Mouse (Mus musculus): ENCODE data around the gene Lrrc1.
"Not testable (repeated sequence)": the region's sequence is repeated elsewhere in the genome, so short reads cannot be mapped to it uniquely, and the experiment has no call there.

Lrrc1 gene

GRCm38 (mm10) chr9:77544354-77545067, at the start of gene Lrrc1:
Gene Lrrc1, minus strand, starts transcription at chr9:77544870.
- DNase-seq (ENCODE audit: low read depth, low spot score): peak; percentile 71

DNA sequence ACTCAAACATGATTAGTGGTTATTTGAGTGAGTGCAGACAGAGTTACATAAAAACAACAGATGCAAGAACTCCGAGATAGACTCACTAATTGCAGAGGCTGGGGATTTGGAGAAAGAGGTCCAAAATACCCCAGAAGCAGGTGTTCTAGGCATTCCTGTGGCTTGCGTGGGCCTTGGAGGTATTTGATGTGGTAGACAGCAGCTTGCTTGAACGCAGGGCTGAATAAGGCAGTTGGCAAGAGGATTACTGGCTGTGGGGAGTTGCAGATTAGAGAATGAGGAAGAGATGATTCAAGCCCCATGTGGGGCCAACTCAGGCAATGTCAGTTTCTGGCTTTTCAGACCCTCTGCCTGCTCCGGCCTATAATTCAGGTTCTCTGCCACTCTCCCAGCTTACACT, 47.8 kb upstream of the Lrrc1 start:
- no peak for DNase-seq (ENCODE audit: low read depth, low spot score)

- DNase-seq (ENCODE audit: low read depth, low spot score): no peak
Measured at GRCm38 (mm10) chr9:77589496-77589895, 44.8 kb upstream of the Lrrc1 start.

GRCm38 (mm10) chr9:77587616-77588015, 42.9 kb upstream of the Lrrc1 start:
- no peak for DNase-seq (ENCODE audit: low read depth, low spot score)

DNA sequence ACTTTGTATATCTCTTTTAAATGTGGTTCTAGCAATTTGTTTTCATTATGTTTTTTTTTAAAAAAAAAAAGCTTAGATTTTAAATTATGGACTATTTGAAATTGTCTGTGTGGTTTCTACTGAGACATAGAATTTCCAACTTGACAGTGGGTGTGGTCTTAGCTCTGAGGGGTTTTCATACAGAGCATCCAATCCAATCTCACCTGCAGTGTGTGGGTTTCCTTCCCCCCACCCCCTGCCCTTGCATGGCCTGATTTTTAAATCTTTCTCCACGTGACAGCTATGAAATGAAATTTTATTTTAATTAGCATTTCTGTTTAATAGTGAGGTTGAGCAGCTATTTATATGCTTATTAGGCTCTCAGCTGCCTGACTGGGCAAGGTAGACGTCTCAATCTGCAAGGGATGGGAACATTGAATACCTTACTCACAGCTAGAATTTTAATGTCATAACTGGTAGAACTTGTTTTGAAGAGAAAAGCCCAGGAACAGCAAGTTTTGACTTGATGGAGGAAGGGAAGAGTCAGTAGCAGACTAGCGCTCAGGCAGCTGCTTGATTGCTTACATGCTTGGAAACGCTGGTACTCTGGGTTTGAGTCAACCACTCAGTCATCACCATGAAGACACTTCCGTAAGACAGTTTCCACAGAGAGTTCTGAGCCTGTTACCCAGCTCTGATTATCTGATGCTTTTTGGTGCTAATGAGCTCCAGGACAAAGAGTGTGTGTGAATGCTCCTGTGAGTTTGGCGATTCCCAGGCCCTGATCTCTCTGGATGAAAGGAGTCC, 42.3 kb upstream of the Lrrc1 start:
- DNase-seq (ENCODE audit: low read depth, low spot score): no peak

DNA sequence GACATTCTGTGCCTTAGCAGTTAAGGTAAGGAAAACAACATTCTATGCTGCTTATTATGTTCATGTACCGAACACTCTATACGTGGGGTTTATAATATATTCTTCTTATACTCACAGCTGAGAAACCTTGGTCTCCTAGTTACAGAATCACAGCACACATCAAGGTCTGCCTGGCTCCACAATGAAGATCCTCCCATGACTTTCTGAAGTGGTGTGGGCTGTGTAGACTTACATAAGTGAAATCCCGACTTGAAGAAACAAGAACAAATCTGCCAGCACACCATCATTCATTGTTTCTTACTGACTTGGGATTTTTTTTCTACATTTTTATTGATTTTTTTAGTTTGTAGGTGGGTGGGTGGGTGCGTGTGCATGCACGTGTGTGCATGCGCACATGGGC, 40.1 kb upstream of the Lrrc1 start:
- no peak for DNase-seq (ENCODE audit: low read depth, low spot score)

GRCm38 (mm10) chr9:77583302-77583701, 38.6 kb upstream of the Lrrc1 start:
- DNase-seq (ENCODE audit: low read depth, low spot score): no peak

DNA sequence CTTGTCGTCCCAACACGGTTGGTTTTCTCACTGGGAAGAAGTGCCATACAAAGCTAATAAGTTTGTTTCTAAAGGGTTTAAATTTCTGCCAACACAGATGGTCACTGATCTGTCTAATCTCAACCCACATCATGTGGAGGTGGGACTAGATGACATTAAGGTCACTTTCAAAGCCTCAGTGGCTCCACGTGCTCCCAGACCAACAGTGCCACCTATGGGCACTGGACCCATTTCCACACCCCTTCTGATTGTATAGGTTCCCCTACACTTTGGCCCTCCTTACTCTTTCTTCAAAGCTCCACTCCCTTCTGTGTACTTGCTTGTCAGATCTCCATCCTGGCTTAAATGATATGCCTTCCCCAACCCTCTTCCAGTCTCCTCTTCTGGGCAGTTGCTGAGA, 35.2 kb upstream of the Lrrc1 start:
- no peak for DNase-seq (ENCODE audit: low read depth, low spot score)

DNA sequence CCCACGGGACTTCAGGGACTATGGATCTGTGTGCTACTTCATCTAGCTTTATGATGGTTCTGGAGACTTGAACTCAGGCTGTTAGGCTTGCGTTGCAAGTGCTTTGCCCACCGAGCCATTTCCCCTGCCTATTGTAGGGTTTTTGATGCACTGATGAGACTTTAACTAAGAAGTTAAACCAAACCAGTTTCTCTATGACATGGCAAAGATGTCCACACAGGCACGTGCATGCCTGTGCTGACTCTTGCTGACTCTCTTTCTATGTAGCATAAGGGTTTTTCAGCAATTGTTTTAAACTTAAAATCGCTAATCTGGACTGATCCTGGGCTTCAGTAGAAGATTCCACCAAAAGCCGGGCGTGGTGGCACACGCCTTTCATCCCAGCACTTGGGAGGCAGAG, 33.3 kb upstream of the Lrrc1 start:
- DNase-seq (ENCODE audit: low read depth, low spot score): no peak

- no peak for DNase-seq (ENCODE audit: low read depth, low spot score)
Measured at GRCm38 (mm10) chr9:77577409-77577808, 32.7 kb upstream of the Lrrc1 start.

DNA sequence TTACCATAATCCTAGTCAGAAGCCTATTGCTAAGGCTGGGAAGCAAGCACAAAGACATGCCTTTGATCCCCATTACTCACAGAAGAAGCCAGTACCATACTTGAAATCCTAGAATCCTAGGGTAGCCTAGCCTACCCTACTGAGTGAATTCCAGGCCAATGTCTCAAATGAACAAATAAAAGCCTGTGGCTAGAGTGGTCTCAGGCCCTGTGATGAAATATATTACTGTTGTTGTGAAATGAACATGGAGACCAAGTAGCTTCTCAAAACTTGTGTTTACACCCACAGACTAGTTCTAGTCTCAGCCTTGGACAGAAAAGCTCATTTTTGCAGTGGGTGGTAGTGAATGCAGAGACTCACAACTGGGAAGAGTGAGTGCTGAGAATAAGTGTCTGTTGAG, 31.6 kb upstream of the Lrrc1 start:
- no peak for DNase-seq (ENCODE audit: low read depth, low spot score)

GRCm38 (mm10) chr9:77574996-77575395, 30.3 kb upstream of the Lrrc1 start:
- DNase-seq (ENCODE audit: low read depth, low spot score): not testable (repeated sequence)

DNA sequence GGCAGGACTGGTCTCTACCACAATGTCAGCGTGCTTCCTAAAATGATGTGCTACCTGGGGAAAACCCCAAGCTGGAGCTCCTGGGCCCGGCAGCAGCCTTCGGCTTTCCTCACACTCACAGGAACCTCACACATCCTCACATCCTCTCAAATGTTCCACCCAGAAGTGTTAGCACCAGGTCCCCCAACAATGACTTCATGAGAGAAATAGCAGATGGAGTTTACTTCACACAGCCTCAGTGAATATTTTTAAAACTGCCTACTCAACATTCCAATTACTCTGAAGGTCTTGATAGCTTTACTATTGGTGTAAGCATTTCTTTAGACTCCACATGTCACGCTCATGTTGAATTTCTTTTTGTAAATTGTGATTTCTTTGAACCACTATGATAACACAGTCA, 27.2 kb upstream of the Lrrc1 start:
- DNase-seq (ENCODE audit: low read depth, low spot score): no peak

GRCm38 (mm10) chr9:77568789-77569506, 24.3 kb upstream of the Lrrc1 start:
- DNase-seq (ENCODE audit: low read depth, low spot score): no peak

DNA sequence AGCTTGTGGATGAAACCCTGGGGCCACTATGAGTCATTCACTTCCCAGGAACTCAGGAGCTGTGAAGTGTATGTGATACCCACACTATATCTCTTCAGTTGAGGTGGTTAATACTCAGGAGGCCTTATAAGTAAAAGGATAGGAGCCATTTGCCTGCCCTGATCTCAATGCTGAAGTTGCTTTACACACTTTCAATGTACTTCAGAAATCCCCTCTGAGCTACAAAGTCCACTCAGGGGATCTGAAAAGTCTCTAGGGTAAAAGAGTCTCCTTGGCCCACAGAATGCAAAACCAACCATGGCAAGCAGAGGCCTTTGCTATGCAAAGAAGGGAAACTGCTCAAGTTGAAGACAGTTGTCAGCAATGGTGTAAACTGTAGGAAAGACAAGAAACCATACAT, 17.2 kb upstream of the Lrrc1 start:
- DNase-seq (ENCODE audit: low read depth, low spot score): no peak

- no peak for DNase-seq (ENCODE audit: low read depth, low spot score)
Measured at GRCm38 (mm10) chr9:77557963-77558362, 13.3 kb upstream of the Lrrc1 start.

- no peak for DNase-seq (ENCODE audit: low read depth, low spot score)
Measured at GRCm38 (mm10) chr9:77557181-77557580, 12.5 kb upstream of the Lrrc1 start.

- DNase-seq (ENCODE audit: low read depth, low spot score): no peak
Measured at GRCm38 (mm10) chr9:77556435-77556834, 11.8 kb upstream of the Lrrc1 start.

DNA sequence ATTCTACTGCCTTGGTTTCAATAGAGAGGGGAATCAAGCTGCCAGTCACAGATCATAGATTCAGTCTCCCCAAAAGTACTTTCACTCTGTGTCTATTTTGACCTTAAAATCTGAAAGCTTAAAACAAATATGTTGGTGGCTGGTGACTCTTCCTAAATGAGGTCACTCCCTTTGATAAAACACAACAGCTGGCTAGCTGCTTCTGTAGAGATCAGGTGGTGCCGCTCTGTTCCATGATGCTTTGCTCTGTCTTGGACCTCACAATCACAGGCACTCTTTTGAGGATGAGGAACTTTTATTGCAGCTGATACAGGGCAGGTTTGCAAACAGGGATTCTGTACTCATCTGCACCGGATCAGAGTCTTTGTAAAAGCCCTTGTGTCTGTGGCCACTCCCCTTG, 8.8 kb upstream of the Lrrc1 start:
- DNase-seq (ENCODE audit: low read depth, low spot score): no peak

DNA sequence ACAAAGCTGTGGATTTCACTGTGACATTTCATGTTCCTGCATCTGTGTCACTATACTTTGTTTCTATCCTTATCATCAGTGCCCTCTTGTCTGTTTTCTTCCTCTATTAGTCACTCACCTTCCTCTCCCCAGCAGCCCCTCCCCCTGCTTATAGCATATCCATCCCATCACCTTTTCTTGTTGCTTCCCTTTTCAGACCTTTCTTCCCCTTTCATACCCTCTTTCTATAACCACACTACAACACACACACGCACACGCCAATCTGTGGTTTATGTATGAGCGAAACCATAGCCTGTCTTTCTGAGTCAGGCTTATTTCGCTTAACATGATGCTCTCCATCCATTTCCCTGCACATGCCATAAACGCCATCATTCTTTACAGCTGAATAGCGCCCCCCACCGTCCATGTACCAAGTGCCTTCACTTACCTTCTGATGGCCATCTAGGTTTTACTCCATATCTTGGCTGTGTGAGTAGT, 6.4 kb upstream of the Lrrc1 start:
- DNase-seq (ENCODE audit: low read depth, low spot score): peak; percentile 31

GRCm38 (mm10) chr9:77546010-77546409, 1.3 kb upstream of the Lrrc1 start:
- DNase-seq (ENCODE audit: low read depth, low spot score): peak; percentile 28

DNA sequence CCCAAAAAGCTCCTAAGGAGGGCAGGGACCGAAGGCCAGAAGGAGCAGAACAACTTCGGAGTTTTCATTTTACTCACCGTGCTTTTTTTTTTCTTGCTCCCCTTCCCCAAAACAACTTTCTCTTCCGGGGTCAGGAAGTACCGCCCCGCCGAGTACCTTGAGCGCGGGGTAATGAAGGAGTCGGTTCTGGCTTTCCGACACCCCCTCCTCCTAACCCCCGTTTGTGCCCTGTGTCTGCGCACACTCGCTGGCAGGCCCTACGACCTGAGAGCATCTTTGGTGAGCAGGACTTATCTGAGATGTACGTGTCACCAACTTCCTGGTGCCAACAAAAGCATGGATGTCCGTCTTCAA, 375 bp upstream of the Lrrc1 start:
- DNase-seq (ENCODE audit: low read depth, low spot score): no peak

Measured in WW6 (cell line).